8 mouse cellular contexts compared by ENCODE assay signal in the genomic region with DNA sequence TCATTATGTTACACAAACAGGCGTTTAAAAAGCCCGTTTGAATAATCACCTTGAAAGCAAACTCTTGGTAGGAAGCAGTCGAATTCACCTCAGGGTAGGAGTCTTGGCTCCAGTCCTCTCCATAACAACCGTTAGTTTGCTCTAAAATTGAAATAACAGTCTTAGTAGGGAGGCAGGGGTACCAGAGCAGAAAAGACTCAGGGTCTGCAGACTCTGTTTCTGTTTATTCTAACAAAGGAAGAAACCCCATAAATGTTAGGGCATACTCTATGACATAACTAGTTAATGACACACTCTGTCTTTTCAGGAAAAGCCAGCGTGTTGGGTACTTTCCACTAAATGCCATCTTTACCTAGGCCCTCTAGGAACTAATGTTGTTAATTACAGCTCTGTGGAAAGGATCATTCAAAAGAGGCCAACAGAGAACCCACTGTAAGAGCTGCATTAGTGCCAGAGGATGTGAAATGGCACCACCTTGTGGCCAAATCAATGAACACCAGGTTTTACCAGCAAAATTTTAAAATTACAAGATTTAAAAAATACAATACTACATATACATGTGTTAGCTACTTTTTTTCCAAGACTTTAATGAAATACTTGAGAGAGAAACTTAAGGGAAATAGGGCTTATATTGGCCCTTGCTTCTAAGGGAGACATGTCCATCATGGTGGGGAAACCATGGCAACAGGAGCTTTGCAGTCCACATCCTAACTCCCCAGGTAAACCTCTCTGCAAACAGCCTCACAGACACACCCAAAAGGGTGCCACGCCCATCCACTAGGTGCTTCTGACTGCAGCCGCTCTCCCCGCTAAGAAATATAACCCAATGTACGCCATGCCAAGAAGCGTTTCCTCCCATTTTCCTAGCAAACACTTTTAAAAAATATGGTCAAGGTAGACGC. TPM values are rescaled to one million over a fixed set of nuclear protein-coding genes. Genes with fewer than 3 reads are reported as not detected.
DNase-seq lines count a peak whose midpoint lies in the region; ATAC-seq and TF ChIP-seq lines count a peak whose summit lies in the region.

No protein-coding gene starts in this region.

- H3K4me3 ChIP-seq in liver, postnatal 0 days (ENCODE audit: low read depth, low read length) = no peak overlapping the region
- H3K4me3 ChIP-seq in neural tube, embryonic 13.5 days = no peak overlapping the region

- DNase-seq in CD4-positive helper T cell, adult 2 months (ENCODE audit: low read depth, low spot score) = peak; percentile 68
- DNase-seq in Muller cell, postnatal 12 days (ENCODE audit: inconsistent ontology term) = peak; percentile 58
- DNase-seq in cerebellum, adult 9-11 months = peak; percentile 16
- DNase-seq in kidney, adult 9 months = peak; percentile 53
- DNase-seq in liver, postnatal 0 days = peak; percentile 53
- DNase-seq in ovary, postnatal 10 days (ENCODE audit: low spot score) = no peak

- TF ChIP-seq CTCF in liver, postnatal 0 days (IDR thresholded peaks at IDR 0.05; ENCODE audit: low read depth) = peak; percentile 84

- H3K4me2 ChIP-seq in liver, postnatal 0 days (ENCODE audit: low read depth, low read length) = no peak overlapping the region
- H3K4me2 ChIP-seq in neural tube, embryonic 13.5 days = no peak overlapping the region

- no peaks in the 10 kb centered on the region for H3K4me1 ChIP-seq in liver, postnatal 0 days (ENCODE audit: insufficient read depth)
- H3K4me1 ChIP-seq in neural tube, embryonic 13.5 days (replicated peaks) = no peaks in the 10 kb centered on the region

- TF ChIP-seq EP300 in liver, postnatal 0 days (IDR thresholded peaks at IDR 0.05; ENCODE audit: low read depth) = no peak

- H3K9me3 ChIP-seq in liver, postnatal 0 days (ENCODE audit: low read length) = no peaks in the 10 kb centered on the region
- H3K9me3 ChIP-seq in neural tube, embryonic 13.5 days = no peaks in the 10 kb centered on the region

- ATAC-seq in frontal cortex, adult (ENCODE audit: low TSS enrichment) = peak; percentile 64
- no peak for ATAC-seq in liver, postnatal 0 days
- peak; percentile 81 for ATAC-seq in neural tube, embryonic 13.5 days (ENCODE audit: low read depth)

- H3K36me3 ChIP-seq in liver, postnatal 0 days (replicated peaks; ENCODE audit: insufficient read depth, low read length) = no peaks in the 10 kb centered on the region
- H3K36me3 ChIP-seq in neural tube, embryonic 13.5 days = no peaks in the 10 kb centered on the region

- H3K27me3 ChIP-seq in liver, postnatal 0 days (ENCODE audit: insufficient read depth, low read length) = no peaks in the 10 kb centered on the region
- no peaks in the 10 kb centered on the region for H3K27me3 ChIP-seq in neural tube, embryonic 13.5 days

- WGBS in liver, postnatal 0 days (ENCODE audit: insufficient replicate concordance) = 57% methylated on average over 11 of the region's 11 CpGs
- 61% methylated on average over 11 of the region's 11 CpGs for WGBS in neural tube, embryonic 13.5 days

- no peak overlapping the region for H3K27ac ChIP-seq in liver, postnatal 0 days (ENCODE audit: low read depth)
- H3K27ac ChIP-seq in neural tube, embryonic 13.5 days (replicated peaks) = no peak overlapping the region; the same call in 1 of the 2 replicates

- no peak overlapping the region for H3K9ac ChIP-seq in liver, postnatal 0 days (replicated peaks)
- no peak overlapping the region for H3K9ac ChIP-seq in neural tube, embryonic 13.5 days

RNA-seq across cellular contexts. Expression of a gene that starts 26.2 kb away (rescaled TPM):
- 1.2 and 1.3 TPM in 2 replicates for polyA plus RNA-seq in liver, postnatal 0 days (2015; fragmentation: Nextera tagmentation; extraction: Ambion mirVana)
- 0.37 TPM in 1 of 2 replicates, not detected in the other for polyA plus RNA-seq in neural tube, embryonic 13.5 days (2015; fragmentation: Nextera tagmentation; extraction: Ambion mirVana)
